Mouse (Mus musculus) thymus, postnatal 10 days (tissue): ENCODE measurements around the gene Tecr.

Source experiments
- DNase-seq, 2 experiments: peaks; one replicate each; pipeline ENCODE4 v3.0.0; 2021; ENCODE audit warnings: low spot score in 2 of 2

The Tecr gene

GRCm38 (mm10) chr8:83607661-83608397 is at the start of gene Tecr, which contains the start of gene Dnajb1:
Gene Tecr, minus strand, starts transcription at chr8:83607971.
Gene Dnajb1, plus strand, starts transcription at chr8:83608193.
- DNase-seq = peak; percentile 100

- DNase-seq = no peak
These were observed 48.9 kb upstream of the Tecr start for GRCm38 (mm10) chr8:83656484-83657246.

GRCm38 (mm10) chr8:83656043-83656442 is 48.3 kb upstream of the Tecr start:
- DNase-seq = no peak

- no peak for DNase-seq
These were observed 47.0 kb upstream of the Tecr start for GRCm38 (mm10) chr8:83654725-83655124.

- DNase-seq = peak in 1 of 2 experiments; percentile 32
These were observed 45.9 kb upstream of the Tecr start for GRCm38 (mm10) chr8:83653662-83654017.

GRCm38 (mm10) chr8:83652744-83653661 is 45.2 kb upstream of the Tecr start:
- DNase-seq = no peak

- DNase-seq = peak; percentile 93 to 96
These were observed 44.4 kb upstream of the Tecr start, which contains the start of gene Gipc1 for GRCm38 (mm10) chr8:83652030-83652743. Gene Gipc1, plus strand, starts transcription at chr8:83652677.

GRCm38 (mm10) chr8:83649699-83650098 is 41.9 kb upstream of the Tecr start:
- DNase-seq = no peak

- DNase-seq = no peak
These were observed 40.3 kb upstream of the Tecr start for GRCm38 (mm10) chr8:83648031-83648430.

GRCm38 (mm10) chr8:83647511-83647910 is 39.7 kb upstream of the Tecr start:
- DNase-seq = no peak

- no peak for DNase-seq
These were observed 31.9 kb upstream of the Tecr start for GRCm38 (mm10) chr8:83639649-83640048.

GRCm38 (mm10) chr8:83638856-83639255 is 31.1 kb upstream of the Tecr start:
- DNase-seq = no peak

- no peak for DNase-seq
These were observed 24.4 kb upstream of the Tecr start for GRCm38 (mm10) chr8:83632083-83632707.

- DNase-seq = no peak
These were observed 18.0 kb upstream of the Tecr start for GRCm38 (mm10) chr8:83625676-83626299.

- DNase-seq = no peak
These were observed 17.0 kb upstream of the Tecr start for GRCm38 (mm10) chr8:83624739-83625138.

GRCm38 (mm10) chr8:83623549-83623948 is 15.8 kb upstream of the Tecr start:
- no peak for DNase-seq

GRCm38 (mm10) chr8:83622389-83622989 is 14.7 kb upstream of the Tecr start:
- peak; percentile 86 to 95 for DNase-seq

- no peak for DNase-seq
These were observed 14.1 kb upstream of the Tecr start for GRCm38 (mm10) chr8:83621691-83622388.

GRCm38 (mm10) chr8:83619568-83620285 is 12.0 kb upstream of the Tecr start:
- peak; percentile 53 to 68 for DNase-seq
